Mouse (Mus musculus): ENCODE results near the gene Capn12. TPM values are rescaled to one million over a fixed set of nuclear protein-coding genes. Genes with fewer than 3 reads are reported as not detected.

The Capn12 gene
- total RNA-seq, 1 experiment, result 2.1 TPM

DNA sequence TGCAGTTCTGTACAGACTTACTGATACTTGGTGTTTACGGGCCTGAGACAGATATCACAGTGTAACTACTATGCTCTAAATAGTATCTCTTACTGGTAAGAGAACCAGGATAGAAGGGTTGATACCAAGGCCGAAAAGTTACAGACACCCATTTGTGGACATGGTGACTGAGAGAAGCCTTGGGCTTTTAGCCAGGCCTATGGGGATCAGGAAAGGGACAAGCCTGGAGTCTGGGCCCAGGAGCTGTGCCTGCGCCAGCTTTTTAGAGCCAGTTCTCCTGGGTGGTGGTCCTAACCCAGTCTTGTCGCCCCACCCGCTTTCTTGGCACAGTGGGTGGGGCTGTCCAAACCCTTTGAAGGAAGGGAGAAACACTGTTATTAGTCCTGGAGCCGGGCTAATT is 21.0 kb downstream of the Capn12 start:
- Histone ChIP-seq H3K9ac (ENCODE audit: insufficient read depth, low read depth, low read length, poor library complexity, severe bottlenecking) (no peak overlapping the region), H3K9me3 (ENCODE audit: control insufficient read depth, insufficient read depth, low read depth, low read length) (no peaks in the 10 kb centered on the region), H3K36me3 (ENCODE audit: control insufficient read depth, insufficient read depth, low read length, poor library complexity, severe bottlenecking) (peaks cover 93% of the 10 kb centered on the region), H3K27ac (ENCODE audit: insufficient read depth, low read depth, low read length, poor library complexity, severe bottlenecking) (no peak overlapping the region), H3K4me3 (ENCODE audit: insufficient read depth in 1 of 2, low read depth in 1 of 2, low read length in 2 of 2, poor library complexity in 1 of 2, severe bottlenecking in 1 of 2) (no peak overlapping the region), H3K4me1 (ENCODE audit: control insufficient read depth in 2 of 2, insufficient read depth in 2 of 2, low read length in 2 of 2, poor library complexity in 1 of 2) (no peaks in the 10 kb centered on the region; a peak in 1 of 4 replicates)
- no peak for TF ChIP-seq ZNF384 (IDR thresholded peaks at IDR 0.05; ENCODE audit: low read depth, low read length)
- TF ChIP-seq HCFC1 (IDR thresholded peaks at IDR 0.05; ENCODE audit: borderline replicate concordance, insufficient read depth, low read length), result no peak
- no peak for TF ChIP-seq CHD2 (IDR thresholded peaks at IDR 0.05; ENCODE audit: low read depth, low read length)
- no peak for TF ChIP-seq MAFK (IDR thresholded peaks at IDR 0.05; ENCODE audit: insufficient read depth, low read depth, low read length)
- TF ChIP-seq ZC3H11A (IDR thresholded peaks at IDR 0.05; ENCODE audit: borderline replicate concordance, low read depth, low read length), result no peak
- DNase-seq (ENCODE audit: low read depth, low spot score), result no peak
- in situ Hi-C loops (cut with MboI; ENCODE audit: low sequenced_read_pairs in 2 of 2, unreplicated experiment in 2 of 2), result no loop called here

DNA sequence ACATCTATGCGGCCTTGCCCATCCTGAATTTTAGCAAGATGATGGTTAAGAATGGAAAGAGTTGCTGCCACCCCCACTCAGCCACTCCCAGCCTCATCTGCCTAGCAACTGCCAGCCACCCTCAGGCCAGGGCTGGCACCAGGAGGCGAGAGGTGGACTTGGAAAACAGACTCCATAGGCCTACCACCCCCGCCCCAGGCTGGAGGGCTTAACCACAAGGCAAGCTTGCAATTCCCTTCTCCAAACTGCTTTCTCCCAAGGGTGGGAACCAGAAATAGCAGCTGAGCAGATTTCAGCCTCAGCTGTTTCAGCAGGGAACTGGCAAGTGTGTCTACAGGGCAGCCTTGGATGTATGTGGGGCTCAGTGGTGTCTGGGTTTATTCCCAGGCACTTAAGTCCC is 21.6 kb downstream of the Capn12 start:
- TF ChIP-seq MAFK (IDR thresholded peaks at IDR 0.05; ENCODE audit: insufficient read depth, low read depth, low read length) (no peak), ZC3H11A (IDR thresholded peaks at IDR 0.05; ENCODE audit: borderline replicate concordance, low read depth, low read length) (no peak), HCFC1 (IDR thresholded peaks at IDR 0.05; ENCODE audit: borderline replicate concordance, insufficient read depth, low read length) (no peak), ZNF384 (IDR thresholded peaks at IDR 0.05; ENCODE audit: low read depth, low read length) (no peak), CHD2 (IDR thresholded peaks at IDR 0.05; ENCODE audit: low read depth, low read length) (no peak)
- H3K9ac ChIP-seq (ENCODE audit: insufficient read depth, low read depth, low read length, poor library complexity, severe bottlenecking), result no peak overlapping the region
- no peak overlapping the region for H3K4me3 ChIP-seq (ENCODE audit: insufficient read depth in 1 of 2, low read depth in 1 of 2, low read length in 2 of 2, poor library complexity in 1 of 2, severe bottlenecking in 1 of 2)
- peaks cover 93% of the 10 kb centered on the region for H3K36me3 ChIP-seq (ENCODE audit: control insufficient read depth, insufficient read depth, low read length, poor library complexity, severe bottlenecking)
- in situ Hi-C loops (cut with MboI; ENCODE audit: low sequenced_read_pairs in 2 of 2, unreplicated experiment in 2 of 2), result no loop called here
- H3K27ac ChIP-seq (ENCODE audit: insufficient read depth, low read depth, low read length, poor library complexity, severe bottlenecking), result no peak overlapping the region
- no peaks in the 10 kb centered on the region; a peak in 1 of 4 replicates for H3K4me1 ChIP-seq (ENCODE audit: control insufficient read depth in 2 of 2, insufficient read depth in 2 of 2, low read length in 2 of 2, poor library complexity in 1 of 2)
- no peaks in the 10 kb centered on the region for H3K9me3 ChIP-seq (ENCODE audit: control insufficient read depth, insufficient read depth, low read depth, low read length)
- no peak for DNase-seq (ENCODE audit: low read depth, low spot score)

DNA sequence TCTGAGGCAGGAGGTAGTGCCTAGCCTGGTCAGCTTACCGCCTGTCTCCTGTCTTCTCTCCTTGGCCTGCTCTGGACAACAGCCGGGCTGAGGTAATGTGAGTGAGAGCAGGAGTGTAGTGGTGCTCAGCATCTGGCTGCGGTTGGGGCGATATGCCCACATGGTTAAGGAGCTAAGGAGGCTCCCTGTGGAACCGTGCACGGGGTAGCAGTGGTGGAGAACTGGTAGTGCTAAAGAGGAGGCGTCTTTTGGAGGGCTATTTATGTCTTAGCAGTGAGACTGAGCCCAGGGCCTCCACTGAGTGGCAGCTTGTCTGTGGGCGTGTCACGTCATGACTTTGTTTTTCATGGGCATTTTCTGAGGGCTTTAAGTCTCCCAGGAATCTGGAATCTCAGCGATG is 22.6 kb downstream of the Capn12 start:
- in situ Hi-C loops (cut with MboI; ENCODE audit: low sequenced_read_pairs in 2 of 2, unreplicated experiment in 2 of 2), result no loop called here
- TF ChIP-seq ZC3H11A (IDR thresholded peaks at IDR 0.05; ENCODE audit: borderline replicate concordance, low read depth, low read length) (no peak), CHD2 (IDR thresholded peaks at IDR 0.05; ENCODE audit: low read depth, low read length) (no peak), ZNF384 (IDR thresholded peaks at IDR 0.05; ENCODE audit: low read depth, low read length) (no peak), MAFK (IDR thresholded peaks at IDR 0.05; ENCODE audit: insufficient read depth, low read depth, low read length) (no peak), HCFC1 (IDR thresholded peaks at IDR 0.05; ENCODE audit: borderline replicate concordance, insufficient read depth, low read length) (no peak)
- Histone ChIP-seq H3K9me3 (ENCODE audit: control insufficient read depth, insufficient read depth, low read depth, low read length) (no peaks in the 10 kb centered on the region), H3K9ac (ENCODE audit: insufficient read depth, low read depth, low read length, poor library complexity, severe bottlenecking) (no peak overlapping the region), H3K4me1 (ENCODE audit: control insufficient read depth in 2 of 2, insufficient read depth in 2 of 2, low read length in 2 of 2, poor library complexity in 1 of 2) (no peaks in the 10 kb centered on the region; a peak in 1 of 4 replicates), H3K4me3 (ENCODE audit: insufficient read depth in 1 of 2, low read depth in 1 of 2, low read length in 2 of 2, poor library complexity in 1 of 2, severe bottlenecking in 1 of 2) (no peak overlapping the region), H3K36me3 (ENCODE audit: control insufficient read depth, insufficient read depth, low read length, poor library complexity, severe bottlenecking) (peaks cover 93% of the 10 kb centered on the region), H3K27ac (ENCODE audit: insufficient read depth, low read depth, low read length, poor library complexity, severe bottlenecking) (no peak overlapping the region)
- no peak for DNase-seq (ENCODE audit: low read depth, low spot score)

DNA sequence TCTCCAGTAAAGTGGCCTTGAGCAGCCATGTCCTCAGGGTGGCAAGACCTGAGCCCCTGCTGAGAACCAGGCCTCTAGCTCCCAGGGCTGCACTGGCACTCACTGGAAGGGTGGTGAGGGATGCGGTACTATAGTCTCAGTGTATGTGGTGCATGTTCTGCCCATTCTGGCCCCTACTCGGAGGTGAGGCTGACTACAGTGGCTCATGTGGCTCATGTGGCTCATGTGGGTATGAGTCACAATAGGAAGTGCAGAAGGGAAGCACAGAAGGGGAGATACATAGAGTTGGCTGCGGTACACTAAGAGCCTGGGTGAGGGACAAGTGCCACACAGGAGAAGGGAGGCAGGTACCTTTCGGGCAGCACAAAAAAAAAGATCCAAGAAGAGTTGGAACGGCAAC is 26.0 kb downstream of the Capn12 start:
- in situ Hi-C loops (cut with MboI; ENCODE audit: low sequenced_read_pairs in 2 of 2, unreplicated experiment in 2 of 2), result no loop called here
- H3K27ac ChIP-seq (ENCODE audit: insufficient read depth, low read depth, low read length, poor library complexity, severe bottlenecking), result no peak overlapping the region
- H3K4me1 ChIP-seq (ENCODE audit: control insufficient read depth in 2 of 2, insufficient read depth in 2 of 2, low read length in 2 of 2, poor library complexity in 1 of 2), result no peaks in the 10 kb centered on the region; a peak in 1 of 4 replicates
- DNase-seq (ENCODE audit: low read depth, low spot score), result no peak
- H3K9me3 ChIP-seq (ENCODE audit: control insufficient read depth, insufficient read depth, low read depth, low read length), result no peaks in the 10 kb centered on the region
- no peak overlapping the region for H3K9ac ChIP-seq (ENCODE audit: insufficient read depth, low read depth, low read length, poor library complexity, severe bottlenecking)
- TF ChIP-seq ZC3H11A (IDR thresholded peaks at IDR 0.05; ENCODE audit: borderline replicate concordance, low read depth, low read length), result no peak
- no peak for TF ChIP-seq MAFK (IDR thresholded peaks at IDR 0.05; ENCODE audit: insufficient read depth, low read depth, low read length)
- no peak for TF ChIP-seq HCFC1 (IDR thresholded peaks at IDR 0.05; ENCODE audit: borderline replicate concordance, insufficient read depth, low read length)
- TF ChIP-seq CHD2 (IDR thresholded peaks at IDR 0.05; ENCODE audit: low read depth, low read length), result no peak
- no peak for TF ChIP-seq ZNF384 (IDR thresholded peaks at IDR 0.05; ENCODE audit: low read depth, low read length)
- H3K4me3 ChIP-seq (ENCODE audit: insufficient read depth in 1 of 2, low read depth in 1 of 2, low read length in 2 of 2, poor library complexity in 1 of 2, severe bottlenecking in 1 of 2), result no peak overlapping the region
- peaks cover 89% of the 10 kb centered on the region for H3K36me3 ChIP-seq (ENCODE audit: control insufficient read depth, insufficient read depth, low read length, poor library complexity, severe bottlenecking)

DNA sequence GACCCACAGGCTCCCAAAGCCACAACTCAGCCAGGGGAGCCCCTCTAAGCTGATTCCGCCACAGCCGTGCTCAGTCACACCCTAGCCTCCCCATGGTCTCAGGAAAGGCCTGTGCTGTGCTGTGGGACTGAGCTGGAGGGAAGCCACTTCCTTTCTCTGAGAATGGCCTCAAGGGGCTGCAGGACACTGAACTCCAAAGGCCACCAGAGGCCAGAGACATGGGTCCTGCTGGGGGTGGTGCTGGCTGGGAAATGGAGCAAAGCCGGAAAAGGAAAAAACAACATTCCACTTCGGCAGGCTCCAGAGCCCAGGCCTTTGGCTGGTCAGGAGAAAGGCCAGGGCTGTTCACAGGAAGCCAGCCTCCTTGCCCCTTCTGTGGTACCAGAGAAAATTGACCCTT is 30.4 kb downstream of the Capn12 start:
- H3K27ac ChIP-seq (ENCODE audit: insufficient read depth, low read depth, low read length, poor library complexity, severe bottlenecking), result no peak overlapping the region
- TF ChIP-seq ZNF384 (IDR thresholded peaks at IDR 0.05; ENCODE audit: low read depth, low read length) (no peak), HCFC1 (IDR thresholded peaks at IDR 0.05; ENCODE audit: borderline replicate concordance, insufficient read depth, low read length) (no peak), CHD2 (IDR thresholded peaks at IDR 0.05; ENCODE audit: low read depth, low read length) (no peak), MAFK (IDR thresholded peaks at IDR 0.05; ENCODE audit: insufficient read depth, low read depth, low read length) (no peak), ZC3H11A (IDR thresholded peaks at IDR 0.05; ENCODE audit: borderline replicate concordance, low read depth, low read length) (no peak)
- DNase-seq (ENCODE audit: low read depth, low spot score), result no peak
- H3K4me3 ChIP-seq (ENCODE audit: insufficient read depth in 1 of 2, low read depth in 1 of 2, low read length in 2 of 2, poor library complexity in 1 of 2, severe bottlenecking in 1 of 2), result no peak overlapping the region
- no peak overlapping the region for H3K9ac ChIP-seq (ENCODE audit: insufficient read depth, low read depth, low read length, poor library complexity, severe bottlenecking)
- H3K9me3 ChIP-seq (ENCODE audit: control insufficient read depth, insufficient read depth, low read depth, low read length), result no peaks in the 10 kb centered on the region
- in situ Hi-C loops (cut with MboI; ENCODE audit: low sequenced_read_pairs in 2 of 2, unreplicated experiment in 2 of 2), result no loop called here
- peaks cover 88% of the 10 kb centered on the region for H3K36me3 ChIP-seq (ENCODE audit: control insufficient read depth, insufficient read depth, low read length, poor library complexity, severe bottlenecking)
- no peaks in the 10 kb centered on the region for H3K4me1 ChIP-seq (ENCODE audit: control insufficient read depth in 2 of 2, insufficient read depth in 2 of 2, low read length in 2 of 2, poor library complexity in 1 of 2)

Data from ES-E14 (cell line).